Mouse (Mus musculus): ENCODE data around the gene Tac2.

The Tac2 gene

DNA sequence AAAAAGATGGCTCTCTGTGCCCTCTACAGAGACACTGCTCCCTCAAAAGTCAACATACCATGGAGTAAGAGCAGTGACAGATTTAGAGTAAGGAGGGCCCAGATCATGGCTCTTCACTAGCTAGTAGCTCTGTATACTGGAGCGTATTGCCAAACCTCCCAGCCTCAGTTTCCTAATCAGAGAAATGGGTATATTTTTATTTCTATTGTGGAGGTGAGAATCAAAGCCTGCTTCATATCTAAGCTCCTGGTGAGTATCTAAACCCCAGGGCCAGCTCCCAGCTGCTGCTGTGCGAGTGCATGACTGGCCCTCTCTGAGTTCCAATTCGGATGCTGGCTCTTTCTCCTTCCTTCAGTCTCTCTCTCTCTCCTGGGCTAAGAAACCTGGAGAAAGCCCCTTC lies at the start of gene Tac2:
TSS of gene Tac2 (plus strand) at position 301 of the 400 bp plus-strand sequence.
- DNase-seq (ENCODE audit: extremely low read depth, low read depth, low spot score) = no peak

DNA sequence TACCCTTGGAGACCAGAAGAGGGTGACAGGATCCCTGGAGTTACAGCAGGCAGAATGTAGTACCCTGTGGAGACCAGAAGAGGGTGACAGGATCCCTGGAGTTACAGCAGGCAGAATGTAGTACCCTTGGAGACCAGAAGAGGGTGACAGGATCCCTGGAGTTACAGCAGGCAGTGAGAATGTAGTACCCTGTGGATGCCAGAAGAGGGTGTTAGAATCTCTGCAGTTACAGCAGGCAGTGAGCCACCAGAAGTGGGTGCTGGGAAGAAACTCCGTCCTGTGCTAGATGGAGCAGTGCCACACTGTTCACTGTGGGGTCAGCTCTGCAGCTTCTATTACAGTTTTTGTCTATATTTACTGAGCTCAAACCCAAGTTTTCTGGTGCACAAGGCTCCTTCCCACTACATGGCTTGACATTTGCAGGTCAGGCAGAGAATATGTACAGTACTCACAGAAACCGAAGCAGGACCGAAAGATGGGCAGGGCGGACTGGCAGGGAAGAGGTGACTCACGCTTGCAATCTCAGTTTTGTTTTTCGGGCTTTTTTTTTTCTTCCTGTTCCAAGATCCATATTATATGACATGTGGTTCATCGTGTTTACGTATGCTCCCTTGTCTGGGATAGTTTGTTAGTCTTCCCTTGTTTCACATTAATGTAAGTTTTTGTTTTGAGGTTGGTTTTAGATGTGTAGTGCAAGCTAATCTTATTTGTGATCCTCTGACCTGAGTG lies 49.3 kb upstream of the Tac2 start:
- no peak for DNase-seq (ENCODE audit: extremely low read depth, low read depth, low spot score)

GRCm38 (mm10) chr10:127675859-127676398 lies 48.3 kb upstream of the Tac2 start:
- DNase-seq (ENCODE audit: extremely low read depth, low read depth, low spot score) = no peak

DNA sequence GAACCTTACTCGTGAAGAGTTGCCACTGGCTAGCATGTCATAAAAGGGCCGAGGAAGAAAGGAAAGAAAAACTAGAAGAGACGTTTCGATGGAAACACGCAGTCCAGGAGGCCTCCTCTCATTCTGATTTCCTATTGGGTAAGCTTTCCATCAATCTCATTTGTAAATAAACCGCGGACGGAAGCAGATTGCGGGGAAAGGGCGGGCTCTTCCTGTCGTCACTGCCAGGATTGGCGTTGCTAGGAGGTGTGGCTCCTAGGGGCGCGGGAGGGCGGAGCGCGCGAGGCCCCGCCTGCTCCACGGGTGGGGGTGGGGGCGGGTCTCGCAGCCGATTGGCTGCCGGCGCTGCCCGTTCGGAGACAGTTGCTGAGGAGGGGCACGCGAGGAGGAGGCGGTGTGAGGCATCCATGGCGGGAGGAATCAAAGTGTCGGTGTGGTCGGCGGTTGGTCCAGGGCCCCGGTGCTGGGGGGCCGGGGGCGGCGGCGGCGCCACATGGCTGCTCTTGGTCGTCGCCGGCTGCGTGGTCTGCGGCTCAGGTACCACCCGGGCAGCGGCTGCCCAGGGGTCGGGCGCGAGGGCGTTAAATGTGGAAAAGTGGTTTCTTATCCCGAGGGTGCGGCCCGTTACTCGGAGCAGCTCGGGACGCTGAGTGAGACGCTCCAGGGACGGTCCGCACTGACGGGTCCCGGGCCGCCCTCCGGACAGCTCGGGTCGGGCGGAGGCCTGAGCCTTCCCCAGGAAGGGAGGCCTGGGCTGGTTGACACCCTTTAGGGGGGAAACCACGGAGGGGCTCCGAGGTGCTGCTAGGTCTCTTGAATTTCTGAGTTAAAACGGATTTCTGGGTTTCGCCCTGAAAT lies 47.4 kb upstream of the Tac2 start:
- DNase-seq (ENCODE audit: extremely low read depth, low read depth, low spot score) = peak; percentile 83

DNA sequence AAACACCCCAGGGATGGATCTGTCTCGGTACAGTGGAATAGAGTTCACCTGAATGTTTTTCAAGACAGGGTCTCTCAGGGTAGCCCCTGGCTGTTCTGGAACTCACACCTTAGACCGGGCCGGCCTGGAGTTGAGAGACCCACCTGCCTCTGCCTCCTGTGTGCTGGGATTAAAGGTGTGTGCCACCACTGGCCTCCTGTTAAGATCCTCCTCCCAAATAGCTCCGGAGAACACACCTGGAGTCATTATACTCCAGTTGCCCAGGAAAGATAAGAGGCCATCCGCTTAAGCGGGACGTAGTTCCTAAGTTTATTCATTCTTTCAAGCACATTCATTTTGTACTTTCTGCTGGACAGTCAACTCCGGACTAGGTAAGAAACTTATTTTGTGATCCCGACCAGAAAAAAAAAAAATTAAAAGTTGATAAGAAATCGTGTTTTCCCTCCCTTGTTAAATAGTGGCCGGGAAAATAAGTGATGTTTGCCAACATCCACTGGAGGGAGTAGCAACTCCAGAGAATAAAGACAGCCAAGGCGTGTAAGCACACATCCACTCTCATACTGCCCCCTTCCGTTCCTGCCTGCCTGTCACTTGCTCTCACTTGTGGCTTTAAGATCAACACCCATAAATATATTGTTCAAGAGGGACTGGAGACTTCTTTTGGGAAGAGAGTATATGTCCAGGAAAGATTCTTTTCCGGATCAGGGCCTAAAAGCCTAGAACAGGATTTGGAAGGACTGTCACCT lies 46.5 kb upstream of the Tac2 start:
- no peak for DNase-seq (ENCODE audit: extremely low read depth, low read depth, low spot score)

GRCm38 (mm10) chr10:127679208-127679607 lies 45.1 kb upstream of the Tac2 start:
- no peak for DNase-seq (ENCODE audit: extremely low read depth, low read depth, low spot score)

DNA sequence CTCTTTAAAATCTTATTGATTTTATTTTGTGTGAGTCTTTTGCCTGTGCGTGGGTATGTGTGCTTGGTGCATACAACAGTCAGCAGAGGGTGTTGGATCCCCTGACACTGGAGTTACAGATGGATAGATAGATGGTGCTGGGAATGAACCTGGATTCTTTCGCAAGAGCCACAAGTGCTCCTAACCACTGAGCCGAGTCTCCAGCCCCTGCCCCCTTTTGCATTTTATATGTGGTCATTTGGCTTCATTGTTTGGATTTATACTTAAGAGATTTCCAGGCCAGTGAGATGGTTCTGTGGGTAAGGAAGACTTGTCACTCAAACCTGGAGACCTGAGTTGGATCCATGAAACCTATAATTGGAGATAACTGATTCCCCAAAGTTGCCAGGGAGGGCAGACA lies 44.4 kb upstream of the Tac2 start:
- DNase-seq (ENCODE audit: extremely low read depth, low read depth, low spot score) = no peak

DNA sequence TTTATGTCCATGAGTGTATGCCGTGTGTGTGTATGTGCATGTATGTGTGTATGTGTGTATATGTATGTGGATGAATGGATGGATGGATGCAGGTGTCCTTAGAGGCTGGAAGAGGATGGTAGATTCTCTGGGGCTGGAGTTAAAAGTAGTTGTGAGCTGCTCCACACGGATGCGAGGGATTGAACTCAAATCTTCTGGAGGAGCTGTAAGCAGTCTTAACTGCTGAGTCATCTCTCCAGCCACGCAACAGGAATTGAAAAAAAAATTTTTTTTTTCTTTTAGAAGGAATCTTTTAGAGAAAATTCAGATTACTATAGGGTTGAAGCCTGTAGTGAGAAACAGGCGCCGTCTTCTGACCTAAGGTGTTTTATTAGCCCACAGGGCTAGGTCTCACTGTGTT lies 41.4 kb upstream of the Tac2 start:
- DNase-seq (ENCODE audit: extremely low read depth, low read depth, low spot score) = no peak

- no peak for DNase-seq (ENCODE audit: extremely low read depth, low read depth, low spot score)
These were observed 33.2 kb upstream of the Tac2 start for GRCm38 (mm10) chr10:127691053-127691452.

DNA sequence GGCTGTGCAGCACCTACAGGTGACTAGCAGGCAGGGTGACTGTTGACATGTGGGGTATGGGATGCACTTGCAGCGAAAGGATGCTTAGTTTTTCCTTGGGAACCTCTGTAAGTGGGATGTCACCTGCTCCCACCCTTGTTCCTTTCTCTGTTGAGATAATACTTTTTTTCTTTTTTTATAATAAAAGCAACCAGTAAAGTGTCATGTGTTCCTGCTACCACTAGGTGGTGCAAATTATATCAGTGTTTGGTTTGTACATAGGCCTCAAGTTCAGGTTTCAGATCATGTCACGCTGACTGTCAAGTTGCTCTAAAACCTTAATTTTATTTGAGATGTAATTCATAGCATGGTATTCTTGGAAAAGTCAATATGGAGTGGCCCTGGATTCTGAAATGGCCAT lies 29.6 kb upstream of the Tac2 start:
- no peak for DNase-seq (ENCODE audit: extremely low read depth, low read depth, low spot score)

DNA sequence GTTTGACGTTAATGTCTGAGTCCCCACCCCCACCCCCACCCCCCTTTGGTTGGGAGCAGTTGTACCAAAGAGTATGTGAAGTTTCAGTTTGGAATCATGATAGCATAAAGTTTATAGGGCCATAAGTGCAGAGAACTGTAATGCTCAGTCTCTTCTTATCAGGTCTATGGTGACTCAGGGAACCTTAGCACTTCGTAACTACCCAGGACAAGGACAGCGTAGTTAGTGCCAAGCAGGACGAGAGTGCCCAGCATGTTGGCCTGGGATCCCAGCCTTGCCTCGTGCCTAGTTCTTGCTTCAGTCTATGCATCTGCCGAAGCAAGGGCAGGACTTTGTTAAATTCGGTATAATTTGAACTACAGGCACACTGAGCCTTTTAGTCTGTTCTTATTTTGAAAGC lies 28.5 kb upstream of the Tac2 start:
- no peak for DNase-seq (ENCODE audit: extremely low read depth, low read depth, low spot score)

- DNase-seq (ENCODE audit: extremely low read depth, low read depth, low spot score) = no peak
These were observed 25.3 kb upstream of the Tac2 start for GRCm38 (mm10) chr10:127698966-127699365.

DNA sequence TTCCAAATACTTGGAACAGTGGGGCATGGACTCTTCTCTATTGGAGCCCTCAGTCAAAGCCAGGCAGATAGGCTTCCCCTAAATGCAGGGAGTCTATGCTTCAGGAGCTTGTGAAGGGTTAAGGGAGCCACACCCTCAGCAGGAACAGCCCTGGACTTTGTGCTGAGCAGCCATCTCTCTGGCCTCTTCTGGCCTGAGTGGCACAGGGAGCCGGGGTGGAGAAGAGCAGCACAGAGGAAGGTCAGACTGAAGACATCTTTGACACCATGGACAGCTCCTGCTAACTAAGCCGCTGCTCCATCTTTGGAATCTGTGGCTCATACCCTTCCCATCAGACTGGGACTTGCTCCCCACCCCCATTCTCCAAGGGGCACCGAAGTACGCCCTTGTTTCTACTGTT lies 21.0 kb upstream of the Tac2 start:
- no peak for DNase-seq (ENCODE audit: extremely low read depth, low read depth, low spot score)

GRCm38 (mm10) chr10:127704293-127704692 lies 20.0 kb upstream of the Tac2 start:
- DNase-seq (ENCODE audit: extremely low read depth, low read depth, low spot score) = no peak

GRCm38 (mm10) chr10:127704766-127705220 lies 19.5 kb upstream of the Tac2 start, which contains the start of gene Myo1a:
TSS of gene Myo1a (plus strand) at chr10:127705170.
- DNase-seq (ENCODE audit: extremely low read depth, low read depth, low spot score) = no peak

DNA sequence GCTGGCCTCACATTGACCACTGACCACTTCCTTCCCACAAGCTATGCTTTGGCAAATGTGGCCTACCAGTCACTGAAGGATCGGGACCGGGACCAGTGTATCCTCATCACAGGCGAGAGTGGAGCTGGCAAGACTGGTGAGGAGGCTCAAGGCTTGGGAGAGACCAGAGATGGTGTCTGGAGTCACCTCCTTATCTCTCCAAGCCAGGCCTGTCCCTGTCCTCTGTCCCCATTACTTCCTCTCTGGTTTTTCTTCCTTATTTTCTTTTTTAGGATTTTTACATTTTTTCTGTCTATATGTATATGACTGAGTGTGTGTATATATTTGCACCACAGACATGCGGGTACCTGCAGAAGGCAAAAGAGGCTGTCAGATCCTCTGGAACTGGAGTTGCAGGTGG lies 18.5 kb upstream of the Tac2 start:
- DNase-seq (ENCODE audit: extremely low read depth, low read depth, low spot score) = no peak

DNA sequence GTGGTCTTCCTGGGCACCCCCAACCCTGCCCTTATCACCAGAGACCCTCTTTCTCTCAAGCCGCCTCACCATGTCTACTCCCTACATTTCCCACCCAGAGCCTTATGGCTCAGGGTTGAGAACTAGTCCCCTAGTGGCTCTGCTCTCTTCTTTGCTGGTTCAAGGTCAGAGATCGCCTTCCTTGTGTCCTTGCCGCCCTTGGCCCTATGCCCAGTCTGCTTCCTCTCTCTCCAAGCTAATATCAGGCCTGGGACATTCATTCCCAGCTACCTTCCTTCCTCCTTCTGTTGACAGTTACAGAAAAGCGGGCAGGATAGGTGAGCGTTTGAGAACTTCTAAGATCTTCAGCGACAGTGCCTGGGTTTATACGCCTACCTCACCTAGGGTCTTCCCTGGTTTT lies 16.6 kb upstream of the Tac2 start:
- DNase-seq (ENCODE audit: extremely low read depth, low read depth, low spot score) = no peak

- no peak for DNase-seq (ENCODE audit: extremely low read depth, low read depth, low spot score)
These were observed 15.4 kb upstream of the Tac2 start for GRCm38 (mm10) chr10:127708850-127709370.

- DNase-seq (ENCODE audit: extremely low read depth, low read depth, low spot score) = no peak
These were observed 13.9 kb upstream of the Tac2 start for GRCm38 (mm10) chr10:127710331-127710730.

GRCm38 (mm10) chr10:127712736-127713135 lies 11.5 kb upstream of the Tac2 start:
- DNase-seq (ENCODE audit: extremely low read depth, low read depth, low spot score) = no peak
